Comparison of ENCODE assay signal across 8 mouse cellular contexts in genomic region chr9:58457481-58457955, GRCm38 (mm10). TPM values are rescaled to one million over a fixed set of nuclear protein-coding genes. Genes with fewer than 3 reads are reported as not detected.
DNase-seq lines count a peak whose midpoint lies in the region; ATAC-seq and TF ChIP-seq lines count a peak whose summit lies in the region.

No protein-coding gene starts in this region.

- DNase-seq in hindbrain, embryonic 11.5 days (ENCODE audit: low spot score): no peak
- DNase-seq in embryonic facial prominence, embryonic 10.5 days (ENCODE audit: low spot score): peak; percentile 25
- DNase-seq in kidney, postnatal 10 days: peak; percentile 24
- DNase-seq in lung, postnatal 36 days: no peak
- no peak for DNase-seq in thymus, adult 2 months
- no peak for DNase-seq in heart, adult 18-20 months

- no peaks in the 10 kb centered on the region for H3K36me3 ChIP-seq in hindbrain, embryonic 12.5 days
- H3K36me3 ChIP-seq in hindbrain, embryonic 11.5 days (ENCODE audit: control insufficient read depth, insufficient read depth, low read length): no peaks in the 10 kb centered on the region
- H3K36me3 ChIP-seq in embryonic facial prominence, embryonic 10.5 days (replicated peaks): no peaks in the 10 kb centered on the region
- no peaks in the 10 kb centered on the region for H3K36me3 ChIP-seq in neural tube, embryonic 13.5 days
- no peaks in the 10 kb centered on the region for H3K36me3 ChIP-seq in thymus, adult 2 months (ENCODE audit: control insufficient read depth, insufficient read depth, low read length)

- no peak for TF ChIP-seq CTCF in thymus, adult 2 months (IDR thresholded peaks at IDR 0.05; ENCODE audit: borderline replicate concordance, control insufficient read depth, extremely low read depth, insufficient read depth, low read length, poor library complexity)

- peak overlapping the region; percentile 64 for H3K27ac ChIP-seq in hindbrain, embryonic 12.5 days
- no peak overlapping the region for H3K27ac ChIP-seq in hindbrain, embryonic 11.5 days (ENCODE audit: low read depth, low read length)
- 0 out of 2 replicates have a peak overlapping the region, but pooled peaks have one; percentile 6 for H3K27ac ChIP-seq in embryonic facial prominence, embryonic 10.5 days (replicated peaks)
- H3K27ac ChIP-seq in neural tube, embryonic 13.5 days (replicated peaks): peak overlapping the region; percentile 72
- no peak overlapping the region for H3K27ac ChIP-seq in thymus, adult 2 months (ENCODE audit: control insufficient read depth, insufficient read depth, low read length)

- no peaks in the 10 kb centered on the region for H3K9me3 ChIP-seq in hindbrain, embryonic 12.5 days (replicated peaks)
- H3K9me3 ChIP-seq in hindbrain, embryonic 11.5 days (ENCODE audit: control insufficient read depth, low read length): no peaks in the 10 kb centered on the region
- H3K9me3 ChIP-seq in embryonic facial prominence, embryonic 10.5 days: no peaks in the 10 kb centered on the region
- H3K9me3 ChIP-seq in neural tube, embryonic 13.5 days: no peaks in the 10 kb centered on the region

- H3K9ac ChIP-seq in hindbrain, embryonic 12.5 days: no peak overlapping the region
- no peak overlapping the region for H3K9ac ChIP-seq in hindbrain, embryonic 11.5 days (ENCODE audit: low read depth, low read length)
- no peak overlapping the region for H3K9ac ChIP-seq in neural tube, embryonic 13.5 days

- no peak for TF ChIP-seq POLR2A in thymus, adult 2 months (IDR thresholded peaks at IDR 0.05; ENCODE audit: control insufficient read depth, extremely low read depth, insufficient read depth, low read length, poor library complexity)

- WGBS in hindbrain, embryonic 12.5 days: 55% methylated on average over 7 of the region's 7 CpGs
- WGBS in hindbrain, embryonic 11.5 days: 69% methylated on average over 7 of the region's 7 CpGs
- 51% methylated on average over 7 of the region's 7 CpGs for WGBS in embryonic facial prominence, embryonic 10.5 days
- 38% methylated on average over 7 of the region's 7 CpGs for WGBS in neural tube, embryonic 13.5 days
- 81% methylated on average over 7 of the region's 7 CpGs for WGBS in thymus, adult 2 months

- ATAC-seq in hindbrain, embryonic 12.5 days (ENCODE audit: low FRiP score): peak; percentile 80
- no peak for ATAC-seq in hindbrain, embryonic 11.5 days (ENCODE audit: low FRiP score)
- ATAC-seq in neural tube, embryonic 13.5 days (ENCODE audit: low read depth): peak; percentile 81

- H3K4me1 ChIP-seq in hindbrain, embryonic 12.5 days: peaks cover 31% of the 10 kb centered on the region
- no peaks in the 10 kb centered on the region for H3K4me1 ChIP-seq in hindbrain, embryonic 11.5 days (replicated peaks; ENCODE audit: control insufficient read depth, insufficient read depth, low read length)
- H3K4me1 ChIP-seq in embryonic facial prominence, embryonic 10.5 days: peaks cover 32% of the 10 kb centered on the region
- peaks cover 39% of the 10 kb centered on the region for H3K4me1 ChIP-seq in neural tube, embryonic 13.5 days (replicated peaks)
- H3K4me1 ChIP-seq in thymus, adult 2 months (replicated peaks; ENCODE audit: control insufficient read depth, insufficient read depth, low read length): no peaks in the 10 kb centered on the region

- H3K4me2 ChIP-seq in hindbrain, embryonic 12.5 days (replicated peaks): no peak overlapping the region
- H3K4me2 ChIP-seq in hindbrain, embryonic 11.5 days (replicated peaks; ENCODE audit: low read depth, low read length): no peak overlapping the region
- no peak overlapping the region for H3K4me2 ChIP-seq in neural tube, embryonic 13.5 days

- H3K4me3 ChIP-seq in hindbrain, embryonic 12.5 days: no peak overlapping the region
- H3K4me3 ChIP-seq in hindbrain, embryonic 11.5 days (ENCODE audit: low read depth, low read length): no peak overlapping the region
- no peak overlapping the region for H3K4me3 ChIP-seq in embryonic facial prominence, embryonic 10.5 days
- no peak overlapping the region for H3K4me3 ChIP-seq in neural tube, embryonic 13.5 days
- no peak overlapping the region for H3K4me3 ChIP-seq in thymus, adult 2 months (ENCODE audit: control insufficient read depth, insufficient read depth, low read length)

- H3K27me3 ChIP-seq in hindbrain, embryonic 12.5 days: peaks cover 4% of the 10 kb centered on the region; the same call in 1 of the 2 replicates
- H3K27me3 ChIP-seq in hindbrain, embryonic 11.5 days (ENCODE audit: control insufficient read depth, insufficient read depth, low read length): no peaks in the 10 kb centered on the region
- H3K27me3 ChIP-seq in embryonic facial prominence, embryonic 10.5 days (replicated peaks; ENCODE audit: low read depth, poor library complexity, severe bottlenecking): peaks cover 23% of the 10 kb centered on the region
- H3K27me3 ChIP-seq in neural tube, embryonic 13.5 days: no peaks in the 10 kb centered on the region
- H3K27me3 ChIP-seq in thymus, adult 2 months (ENCODE audit: control insufficient read depth, insufficient read depth, low read length): no peaks in the 10 kb centered on the region

RNA-seq across cellular contexts. Expression of gene Insyn1, which starts 30.9 kb away (rescaled TPM):
- polyA plus RNA-seq in hindbrain, embryonic 12.5 days (2016; fragmentation: Nextera tagmentation; extraction: Ambion mirVana): 5.2 and 5.6 TPM in 2 replicates
- polyA plus RNA-seq in hindbrain, embryonic 11.5 days (2014; fragmentation: Nextera tagmentation; extraction: Ambion mirVana): 2.3 and 2.6 TPM in 2 replicates
- polyA plus RNA-seq in embryonic facial prominence, embryonic 10.5 days (2016; fragmentation: Nextera tagmentation; extraction: Ambion mirVana): 0.85 and 1.1 TPM in 2 replicates
- polyA plus RNA-seq in neural tube, embryonic 13.5 days (2015; fragmentation: Nextera tagmentation; extraction: Ambion mirVana): 6.8 and 7.9 TPM in 2 replicates
- 3.2 and 4.9 TPM in 2 replicates for polyA plus RNA-seq in thymus, adult 2 months (2012; rRNA removed)
- total RNA-seq in heart, adult 18-20 months (2021): 10 to 100 TPM; 28.2 to 30.7 TPM

Comparison
In these comparisons a context has a peak if more than half of its experiments do, and no peak if none do; other contexts are left out.
1. H3K27ac ChIP-seq: peak in hindbrain, embryonic 12.5 days (single experiment), embryonic facial prominence, embryonic 10.5 days (single experiment) and neural tube, embryonic 13.5 days (single experiment); none in hindbrain, embryonic 11.5 days (single experiment) and thymus, adult 2 months (single experiment).
2. DNase-seq: peak in embryonic facial prominence, embryonic 10.5 days (single experiment) and kidney, postnatal 10 days (single experiment); none in hindbrain, embryonic 11.5 days (single experiment), lung, postnatal 36 days (single experiment), thymus, adult 2 months (single experiment) and heart, adult 18-20 months (0 of 2).